Mouse (Mus musculus): ENCODE results near the gene Pros1.

The Pros1 gene

GRCm38 (mm10) chr16:62860140-62860539 lies 6.0 kb downstream of the Pros1 start:
- DNase-seq (ENCODE audit: low spot score in 2 of 2), result no peak

- no peak for DNase-seq (ENCODE audit: low spot score in 2 of 2)
Observed at GRCm38 (mm10) chr16:62861455-62861854, 7.3 kb downstream of the Pros1 start.

GRCm38 (mm10) chr16:62872688-62873117 lies 18.6 kb downstream of the Pros1 start:
- no peak for DNase-seq (ENCODE audit: low spot score in 2 of 2)

GRCm38 (mm10) chr16:62873180-62873579 lies 19.1 kb downstream of the Pros1 start:
- no peak for DNase-seq (ENCODE audit: low spot score in 2 of 2)

GRCm38 (mm10) chr16:62874065-62874464 lies 20.0 kb downstream of the Pros1 start:
- no peak for DNase-seq (ENCODE audit: low spot score in 2 of 2)

- no peak for DNase-seq (ENCODE audit: low spot score in 2 of 2)
Observed at GRCm38 (mm10) chr16:62895824-62896223, 41.7 kb downstream of the Pros1 start.

- DNase-seq (ENCODE audit: low spot score in 2 of 2), result no peak
Observed at GRCm38 (mm10) chr16:62911364-62911763, 57.3 kb downstream of the Pros1 start.

- DNase-seq (ENCODE audit: low spot score in 2 of 2), result no peak
Observed at GRCm38 (mm10) chr16:62912246-62912645, 58.1 kb downstream of the Pros1 start.

GRCm38 (mm10) chr16:62915530-62915929 lies 61.4 kb downstream of the Pros1 start:
- DNase-seq (ENCODE audit: low spot score in 2 of 2), result no peak

GRCm38 (mm10) chr16:62922245-62922644 lies 68.1 kb downstream of the Pros1 start:
- DNase-seq (ENCODE audit: low spot score in 2 of 2), result no peak

GRCm38 (mm10) chr16:62931341-62931740 lies 77.2 kb downstream of the Pros1 start:
- DNase-seq (ENCODE audit: low spot score in 2 of 2), result no peak

GRCm38 (mm10) chr16:62936316-62936715 lies 82.2 kb downstream of the Pros1 start:
- DNase-seq (ENCODE audit: low spot score in 2 of 2), result no peak

GRCm38 (mm10) chr16:62940388-62941003 lies 86.4 kb downstream of the Pros1 start:
- DNase-seq (ENCODE audit: low spot score in 2 of 2), result peak; percentile 28 to 81

- DNase-seq (ENCODE audit: low spot score in 2 of 2), result no peak
Observed at GRCm38 (mm10) chr16:62941763-62942162, 87.7 kb downstream of the Pros1 start.

GRCm38 (mm10) chr16:62942418-62943410 lies 88.6 kb downstream of the Pros1 start:
- DNase-seq (ENCODE audit: low spot score in 2 of 2), result no peak

GRCm38 (mm10) chr16:62958485-62958884 lies 104.4 kb downstream of the Pros1 start:
- DNase-seq (ENCODE audit: low spot score in 2 of 2), result no peak

- no peak for DNase-seq (ENCODE audit: low spot score in 2 of 2)
Observed at GRCm38 (mm10) chr16:62964361-62964763, 110.3 kb downstream of the Pros1 start.

- DNase-seq (ENCODE audit: low spot score in 2 of 2), result no peak
Observed at GRCm38 (mm10) chr16:62971673-62972332, 117.7 kb downstream of the Pros1 start.

GRCm38 (mm10) chr16:62974926-62975325 lies 120.8 kb downstream of the Pros1 start:
- DNase-seq (ENCODE audit: low spot score in 2 of 2), result no peak

Data from spleen, postnatal 4 days (tissue).